17 mouse cellular contexts compared by ENCODE assay signal in the genomic region with DNA sequence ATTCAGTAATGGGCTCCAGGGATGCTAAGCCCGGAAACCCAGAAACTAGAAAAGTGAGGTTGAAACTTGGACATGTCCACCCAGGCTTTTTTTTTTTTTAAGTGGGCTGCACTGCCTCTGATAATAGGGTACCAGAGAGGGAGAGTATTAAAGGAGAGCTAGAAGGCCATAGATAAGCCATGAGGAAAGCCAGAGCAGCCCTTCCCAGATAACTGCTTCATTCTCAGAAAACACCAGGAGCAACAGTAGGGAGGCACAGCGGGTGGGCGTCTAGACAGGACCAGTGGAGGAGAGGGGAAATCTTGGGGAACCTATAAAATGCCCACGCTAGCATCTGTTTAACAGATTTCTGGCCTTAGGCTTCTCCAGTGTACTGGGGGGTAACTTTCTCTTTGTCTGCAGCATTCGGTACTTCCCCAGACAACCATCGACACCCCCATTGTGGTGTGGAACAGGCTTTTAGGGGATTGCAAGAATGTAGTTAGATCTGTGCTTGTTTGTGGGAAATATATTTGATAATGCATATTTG.
DNase-seq lines count a peak whose midpoint lies in the region; ATAC-seq and TF ChIP-seq lines count a peak whose summit lies in the region.
"Had no signal": no experiment of that assay in that cellular context is flagged by ENCODE, and none has a peak within 500 bp of the region (broad histone marks: within the 10 kb centered on the region; RNA-seq: fewer than 3 reads in every experiment).

No protein-coding gene starts in this region.

- H3K36me3 ChIP-seq in heart, embryonic 11.5 days (ENCODE audit: control insufficient read depth, insufficient read depth, low read length): no peaks in the 10 kb centered on the region
- H3K36me3 ChIP-seq in kidney, postnatal 0 days (ENCODE audit: insufficient read depth, low read length): no peaks in the 10 kb centered on the region
- no peaks in the 10 kb centered on the region for H3K36me3 ChIP-seq in embryonic facial prominence, embryonic 15.5 days
- H3K36me3 ChIP-seq in heart, postnatal 0 days (replicated peaks; ENCODE audit: control insufficient read depth, insufficient read depth, low read length): no peaks in the 10 kb centered on the region
- no peaks in the 10 kb centered on the region for H3K36me3 ChIP-seq in intestine, postnatal 0 days (ENCODE audit: control insufficient read depth, insufficient read depth)
- H3K36me3 ChIP-seq: hindbrain, embryonic 12.5 days; liver, embryonic 13.5 days; midbrain, embryonic 13.5 days had no signal

- H3K4me3 ChIP-seq in heart, embryonic 11.5 days (ENCODE audit: low read depth, low read length): no peak overlapping the region
- H3K4me3 ChIP-seq in kidney, postnatal 0 days (replicated peaks; ENCODE audit: low read depth, low read length): no peak overlapping the region
- H3K4me3 ChIP-seq in embryonic facial prominence, embryonic 15.5 days (replicated peaks): no peak overlapping the region
- H3K4me3 ChIP-seq in heart, postnatal 0 days (ENCODE audit: low read depth, low read length): peak overlapping the region; percentile 43
- no peak overlapping the region for H3K4me3 ChIP-seq in intestine, postnatal 0 days (ENCODE audit: low read depth, low read length)
- H3K4me3 ChIP-seq: hindbrain, embryonic 12.5 days; liver, embryonic 13.5 days; midbrain, embryonic 13.5 days had no signal

- no peaks in the 10 kb centered on the region for H3K9me3 ChIP-seq in heart, embryonic 11.5 days (replicated peaks; ENCODE audit: control insufficient read depth, low read length)
- H3K9me3 ChIP-seq in kidney, postnatal 0 days (replicated peaks; ENCODE audit: low read length): no peaks in the 10 kb centered on the region
- H3K9me3 ChIP-seq in embryonic facial prominence, embryonic 15.5 days (replicated peaks): no peaks in the 10 kb centered on the region
- no peaks in the 10 kb centered on the region for H3K9me3 ChIP-seq in heart, postnatal 0 days (replicated peaks; ENCODE audit: control insufficient read depth, low read length)
- no peaks in the 10 kb centered on the region for H3K9me3 ChIP-seq in intestine, postnatal 0 days (ENCODE audit: control insufficient read depth)
- H3K9me3 ChIP-seq: hindbrain, embryonic 12.5 days; liver, embryonic 13.5 days; midbrain, embryonic 13.5 days had no signal

- no peaks in the 10 kb centered on the region for H3K27me3 ChIP-seq in heart, embryonic 11.5 days (ENCODE audit: control insufficient read depth, insufficient read depth, low read length)
- H3K27me3 ChIP-seq in kidney, postnatal 0 days (ENCODE audit: insufficient read depth, low read length): no peaks in the 10 kb centered on the region
- no peaks in the 10 kb centered on the region for H3K27me3 ChIP-seq in embryonic facial prominence, embryonic 15.5 days
- H3K27me3 ChIP-seq in heart, postnatal 0 days (ENCODE audit: control insufficient read depth, insufficient read depth, low read length): no peaks in the 10 kb centered on the region
- peaks cover 6% of the 10 kb centered on the region; the same call in 1 of the 2 replicates for H3K27me3 ChIP-seq in intestine, postnatal 0 days (replicated peaks; ENCODE audit: control insufficient read depth, insufficient read depth, low read length)
- H3K27me3 ChIP-seq: hindbrain, embryonic 12.5 days; liver, embryonic 13.5 days; midbrain, embryonic 13.5 days had no signal

- H3K4me2 ChIP-seq in heart, embryonic 11.5 days: peak overlapping the region; percentile 56
- peak overlapping the region; percentile 44; the same call in 1 of the 2 replicates for H3K4me2 ChIP-seq in kidney, postnatal 0 days (ENCODE audit: low read length)
- H3K4me2 ChIP-seq in embryonic facial prominence, embryonic 15.5 days (replicated peaks): peak overlapping the region; percentile 31
- H3K4me2 ChIP-seq in heart, postnatal 0 days (ENCODE audit: low read depth, low read length): peak overlapping the region; percentile 67
- H3K4me2 ChIP-seq in intestine, postnatal 0 days (replicated peaks; ENCODE audit: low read depth): no peak overlapping the region
- H3K4me2 ChIP-seq: hindbrain, embryonic 12.5 days; liver, embryonic 13.5 days had no signal

- WGBS in heart, embryonic 11.5 days (ENCODE audit: insufficient replicate concordance): 22% methylated on average over 6 of the region's 6 CpGs
- WGBS in kidney, postnatal 0 days: 52% methylated on average over 6 of the region's 6 CpGs
- WGBS in embryonic facial prominence, embryonic 15.5 days: 39% methylated on average over 6 of the region's 6 CpGs
- WGBS in heart, postnatal 0 days: 15% methylated on average over 6 of the region's 6 CpGs
- WGBS in intestine, postnatal 0 days: 73% methylated on average over 6 of the region's 6 CpGs

- no peak for TF ChIP-seq EP300 in heart, postnatal 0 days (IDR thresholded peaks at IDR 0.05; ENCODE audit: low read depth)

- peak overlapping the region; percentile 68 for H3K27ac ChIP-seq in heart, embryonic 11.5 days (ENCODE audit: low read depth, low read length)
- H3K27ac ChIP-seq in kidney, postnatal 0 days: 0 out of 2 replicates have a peak overlapping the region, but pooled peaks have one; percentile 2
- H3K27ac ChIP-seq in embryonic facial prominence, embryonic 15.5 days (replicated peaks): no peak overlapping the region; the same call in 1 of the 2 replicates
- peak overlapping the region; percentile 70; the same call in 1 of the 2 replicates for H3K27ac ChIP-seq in heart, postnatal 0 days (ENCODE audit: low read depth)
- H3K27ac ChIP-seq in intestine, postnatal 0 days (ENCODE audit: low read depth, low read length): no peak overlapping the region
- H3K27ac ChIP-seq: hindbrain, embryonic 12.5 days; liver, embryonic 13.5 days; midbrain, embryonic 13.5 days had no signal

- H3K4me1 ChIP-seq in heart, embryonic 11.5 days (ENCODE audit: control insufficient read depth, insufficient read depth, low read length): peaks cover 21% of the 10 kb centered on the region
- H3K4me1 ChIP-seq in kidney, postnatal 0 days (replicated peaks; ENCODE audit: insufficient read depth, low read length): peaks cover 15% of the 10 kb centered on the region
- H3K4me1 ChIP-seq in embryonic facial prominence, embryonic 15.5 days: peaks cover 27% of the 10 kb centered on the region
- H3K4me1 ChIP-seq in heart, postnatal 0 days (ENCODE audit: control insufficient read depth, insufficient read depth): peaks cover 14% of the 10 kb centered on the region
- H3K4me1 ChIP-seq in intestine, postnatal 0 days (replicated peaks; ENCODE audit: control insufficient read depth, insufficient read depth, low read length): no peaks in the 10 kb centered on the region
- H3K4me1 ChIP-seq: liver, embryonic 13.5 days had no signal

- no peak for DNase-seq in heart, postnatal 4 days
- no peak for DNase-seq in kidney, postnatal 0 days (ENCODE audit: low spot score)
- DNase-seq in kidney, postnatal 36 days: no peak
- no peak for DNase-seq in heart, postnatal 0 days (ENCODE audit: low spot score)
- DNase-seq in layer of hippocampus, adult 9-11 months: no peak
- DNase-seq: adrenal gland, postnatal 10 days; cerebellum, adult 11-12 months; cerebellum, postnatal 36 days; gastrocnemius, postnatal 36 days; kidney, postnatal 4 days; liver, embryonic 13.5 days; thymus, postnatal 36 days had no signal

- H3K9ac ChIP-seq in heart, embryonic 11.5 days (ENCODE audit: low read depth, low read length): no peak overlapping the region
- no peak overlapping the region for H3K9ac ChIP-seq in kidney, postnatal 0 days (ENCODE audit: low read depth, low read length)
- no peak overlapping the region for H3K9ac ChIP-seq in embryonic facial prominence, embryonic 15.5 days
- H3K9ac ChIP-seq in heart, postnatal 0 days (replicated peaks; ENCODE audit: low read depth, low read length): 0 out of 2 replicates have a peak overlapping the region, but pooled peaks have one; percentile 15
- H3K9ac ChIP-seq in intestine, postnatal 0 days (ENCODE audit: low read depth, low read length): no peak overlapping the region
- H3K9ac ChIP-seq: hindbrain, embryonic 12.5 days; liver, embryonic 13.5 days; midbrain, embryonic 13.5 days had no signal

- TF ChIP-seq CTCF in kidney, postnatal 0 days (IDR thresholded peaks at IDR 0.05; ENCODE audit: low read depth): no peak
- no peak for TF ChIP-seq CTCF in heart, postnatal 0 days (IDR thresholded peaks at IDR 0.05; ENCODE audit: low read depth)
- TF ChIP-seq CTCF in intestine, postnatal 0 days (IDR thresholded peaks at IDR 0.05; ENCODE audit: low read depth): no peak

- ATAC-seq in heart, embryonic 11.5 days (replicated peaks; ENCODE audit: insufficient number of reproducible peaks, low FRiP score, low TSS enrichment): no peak
- ATAC-seq in kidney, postnatal 0 days (replicated peaks; ENCODE audit: low FRiP score, low read depth): no peak
- no peak for ATAC-seq in embryonic facial prominence, embryonic 15.5 days (ENCODE audit: insufficient number of reproducible peaks, low FRiP score, low TSS enrichment, low read depth)
- ATAC-seq in heart, postnatal 0 days (ENCODE audit: insufficient read depth, low read depth): 0 out of 2 replicates have a peak, but pooled peaks have one; percentile 24
- no peak for ATAC-seq in intestine, postnatal 0 days
- ATAC-seq: midbrain, embryonic 13.5 days had no signal

Comparison
In these comparisons a context has a peak if more than half of its experiments do, and no peak if none do; other contexts are left out.
1. H3K27ac ChIP-seq: peak in heart, embryonic 11.5 days (single experiment), kidney, postnatal 0 days (single experiment) and heart, postnatal 0 days (single experiment); none in embryonic facial prominence, embryonic 15.5 days (single experiment) and intestine, postnatal 0 days (single experiment).